Mouse (Mus musculus): Measurements from ENCODE around the gene Gpatch8.

GRCm38 (mm10) chr11:102439093-102440082 lies 116.8 kb downstream of the Gpatch8 start:
- TF ChIP-seq CTCF (IDR thresholded peaks at IDR 0.05; ENCODE audit: extremely low read depth, insufficient read length, insufficient replicate concordance, low read depth, low read length) = no peak
- no peak for TF ChIP-seq POLR2A (IDR thresholded peaks at IDR 0.05; ENCODE audit: low read depth, low read length)
